Mouse (Mus musculus) testis, adult 2 months (tissue): ENCODE results near the gene Ano9. TPM values are rescaled to one million over a fixed set of nuclear protein-coding genes. Genes with fewer than 3 reads are reported as not detected.

Experiments used
- H3K27ac ChIP-seq: fragments of 200-500 bp; 2 replicates; pipeline ENCODE4 v1.5.1; 2012; ENCODE audit warnings: low read depth, low read length; ENCODE audit not compliant: control insufficient read depth, insufficient read depth
- H3K27me3 ChIP-seq: fragments of 200-500 bp; 2 replicates; pipeline ENCODE4 v1.6.1; 2012; ENCODE audit warnings: mild to moderate bottlenecking, low read length, moderate library complexity; ENCODE audit not compliant: control insufficient read depth, insufficient read depth
- H3K36me3 ChIP-seq: fragments of 200-500 bp; 2 replicates; pipeline ENCODE4 v1.6.1; 2012; ENCODE audit warnings: mild to moderate bottlenecking, low read length; ENCODE audit not compliant: control insufficient read depth, insufficient read depth
- H3K4me1 ChIP-seq: fragments of 200-500 bp; 2 replicates; pipeline ENCODE4 v1.6.1; 2012; ENCODE audit warnings: low read length; ENCODE audit not compliant: control insufficient read depth, insufficient read depth
- H3K4me3 ChIP-seq: fragments of 200-500 bp; 2 replicates; pipeline ENCODE4 v1.5.1; 2012; ENCODE audit warnings: low read depth, mild to moderate bottlenecking, low read length, moderate library complexity, mixed read lengths; ENCODE audit not compliant: control insufficient read depth
- CTCF ChIP-seq: fragments of 200-500 bp; IDR thresholded peaks from 2 replicates; pipeline ENCODE4 v1.5.1; 2012; ENCODE audit warnings: low read depth, mild to moderate bottlenecking, inconsistent platforms, low read length, moderate library complexity; ENCODE audit not compliant: control insufficient read depth, insufficient read depth, insufficient replicate concordance
- POLR2A ChIP-seq: fragments of 200-500 bp; IDR thresholded peaks from 2 replicates; pipeline ENCODE4 v1.6.1; 2012; ENCODE audit warnings: low read depth, mild to moderate bottlenecking, inconsistent platforms, low read length, moderate library complexity; ENCODE audit not compliant: control insufficient read depth
- polyA plus RNA-seq: library from polyadenylated mRNA; depleted of rRNA; stranded (reverse); fragments of >200 nt; gene quantifications from 2 replicates; pipeline ENCODE4 v1.2.3, GENCODE M21; 2012

Ano9 gene
- polyA plus RNA-seq, 1 experiment = 0.30 TPM

DNA sequence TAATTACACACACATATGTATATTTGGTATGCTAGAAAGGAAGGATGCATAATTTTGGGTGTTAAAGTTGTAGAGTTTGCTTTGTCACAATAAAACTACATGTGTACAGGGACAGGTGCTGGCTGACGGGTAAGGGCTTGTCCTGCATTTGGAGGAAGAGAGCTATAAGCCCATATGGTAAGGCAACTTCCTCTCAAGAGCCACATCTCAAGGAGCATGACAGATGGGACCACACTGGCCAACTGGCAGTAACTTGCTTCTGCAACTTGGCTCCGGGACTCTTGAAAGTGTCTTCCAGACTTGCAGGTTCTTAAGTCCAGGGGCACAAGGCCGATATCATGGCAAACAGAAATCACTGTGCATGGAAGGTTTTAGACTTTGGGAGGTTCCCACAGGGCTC, 27.0 kb upstream of the Ano9 start:
- Histone ChIP-seq H3K4me3 (no peak overlapping the region), H3K27me3 (no peaks in the 10 kb centered on the region), H3K36me3 (peaks cover 3% of the 10 kb centered on the region), H3K4me1 (peaks cover 6% of the 10 kb centered on the region; the same call in 1 of the 2 replicates), H3K27ac (no peak overlapping the region)
- no peak for TF ChIP-seq CTCF
- no peak for TF ChIP-seq POLR2A

DNA sequence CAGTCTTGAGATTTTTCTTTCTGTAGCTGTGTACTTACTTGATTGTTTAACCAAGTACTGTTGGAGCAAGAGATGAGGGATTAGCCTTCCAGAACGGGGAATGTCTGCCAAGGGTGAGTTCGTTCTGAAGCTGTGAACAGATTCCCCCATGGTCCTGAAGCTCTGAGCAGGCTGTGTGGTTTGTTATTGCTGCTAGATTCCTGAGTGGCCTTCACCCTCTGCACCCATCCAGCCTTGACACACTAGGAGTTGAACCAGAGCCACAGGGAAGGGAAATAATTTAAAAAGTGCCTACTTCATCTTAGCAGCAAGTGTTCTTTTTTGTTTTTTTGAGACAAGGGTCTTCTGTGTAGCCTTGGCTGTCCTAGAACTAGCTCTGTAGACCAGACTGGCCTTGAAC, 26.3 kb upstream of the Ano9 start:
- no peak overlapping the region for H3K27ac ChIP-seq
- no peaks in the 10 kb centered on the region for H3K27me3 ChIP-seq
- no peak overlapping the region for H3K4me3 ChIP-seq
- no peak for TF ChIP-seq CTCF
- no peak for TF ChIP-seq POLR2A
- H3K4me1 ChIP-seq = peaks cover 6% of the 10 kb centered on the region; the same call in 1 of the 2 replicates
- H3K36me3 ChIP-seq = no peaks in the 10 kb centered on the region; the same call in 1 of the 2 replicates

DNA sequence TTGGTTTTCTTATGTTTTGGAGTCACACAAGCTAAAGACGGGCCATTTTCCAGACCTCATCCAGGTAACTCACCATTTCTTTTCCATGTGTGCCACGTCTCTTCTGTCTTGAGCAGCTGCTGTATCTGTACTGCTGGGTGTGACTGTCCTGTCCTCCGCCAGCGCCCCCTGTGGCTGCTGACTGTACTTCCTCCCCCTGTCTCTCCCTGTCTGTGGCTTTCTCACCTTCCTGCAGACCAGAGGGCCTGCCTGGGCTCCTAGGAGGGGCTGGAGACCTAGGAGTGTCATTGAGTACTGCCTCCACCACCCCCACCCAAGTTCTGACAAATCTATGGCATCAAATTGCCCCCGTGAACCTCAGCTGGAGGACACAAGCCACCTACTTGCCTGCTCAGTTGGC, 25.5 kb upstream of the Ano9 start:
- H3K27me3 ChIP-seq = no peaks in the 10 kb centered on the region
- peaks cover 6% of the 10 kb centered on the region; the same call in 1 of the 2 replicates for H3K4me1 ChIP-seq
- H3K27ac ChIP-seq = peak overlapping the region; percentile 52
- H3K36me3 ChIP-seq = no peaks in the 10 kb centered on the region; the same call in 1 of the 2 replicates
- no peak for TF ChIP-seq POLR2A
- peak; percentile 47; the same call in 1 of the 2 replicates for TF ChIP-seq CTCF
- H3K4me3 ChIP-seq = no peak overlapping the region

DNA sequence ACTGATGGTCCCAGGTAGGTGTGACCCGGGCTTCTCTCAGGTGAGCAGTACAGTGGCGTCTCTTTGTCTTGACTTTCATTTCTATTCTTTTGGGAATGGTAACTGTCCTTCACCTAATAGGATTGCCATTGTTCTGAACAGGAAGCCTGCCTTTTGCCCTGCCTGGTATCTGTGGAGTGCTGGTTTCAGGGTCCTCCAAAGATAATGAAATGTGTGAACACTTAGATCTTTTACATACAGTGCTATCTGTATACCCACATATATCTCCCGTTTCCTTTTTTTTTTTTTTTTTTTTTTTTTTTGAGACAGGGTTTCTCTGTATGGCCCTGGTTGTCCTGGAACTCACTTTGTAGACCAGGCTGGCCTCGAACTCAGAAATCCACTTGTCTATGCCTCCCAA, 23.7 kb upstream of the Ano9 start:
- Histone ChIP-seq H3K4me1 (0 out of 2 replicates have a peak, but pooled peaks cover 3% of the 10 kb centered on the region), H3K27me3 (no peaks in the 10 kb centered on the region), H3K27ac (no peak overlapping the region), H3K4me3 (no peak overlapping the region), H3K36me3 (no peaks in the 10 kb centered on the region; the same call in 1 of the 2 replicates)
- TF ChIP-seq CTCF = no peak
- no peak for TF ChIP-seq POLR2A

DNA sequence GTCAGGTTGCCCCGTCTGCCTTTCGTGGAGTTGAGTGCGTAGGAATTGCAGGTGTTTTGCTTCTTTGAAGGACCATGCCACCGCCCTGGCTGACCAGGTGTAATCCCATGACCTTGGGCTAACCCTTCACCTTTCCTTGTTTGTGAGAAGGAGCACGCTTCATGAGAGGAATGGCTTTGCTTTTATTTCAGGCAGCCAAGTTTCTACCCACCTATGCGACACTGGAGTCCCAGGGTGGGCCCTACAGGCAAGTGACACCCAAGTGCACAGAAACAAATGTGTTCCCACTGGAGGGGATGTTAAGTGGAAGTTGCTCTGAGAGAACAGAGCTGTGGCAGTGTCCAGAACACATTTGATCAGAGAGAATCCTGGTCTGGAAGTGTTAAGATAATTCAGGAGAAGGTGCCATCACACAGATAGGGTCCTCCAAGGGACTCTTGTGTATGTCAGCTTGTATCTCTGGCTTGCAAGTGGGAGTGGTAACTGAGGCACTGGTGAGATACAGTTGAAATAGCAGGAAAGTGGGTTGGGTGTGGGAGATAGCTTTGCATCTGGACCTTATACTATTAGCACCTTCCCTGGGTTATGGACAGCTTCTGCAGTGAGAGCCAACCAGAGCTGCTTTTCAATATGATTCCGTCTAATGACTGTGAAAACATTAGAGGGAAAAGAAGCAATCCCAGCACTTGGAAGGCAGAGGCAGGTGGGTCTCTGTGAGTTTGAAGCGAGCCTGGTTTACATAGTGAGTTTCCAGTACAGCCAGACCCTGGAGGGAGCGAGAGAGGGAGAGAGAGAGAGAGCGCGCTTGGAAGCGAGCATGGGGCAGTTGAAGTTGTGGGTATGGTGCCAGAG, 14.5 kb upstream of the Ano9 start:
- Histone ChIP-seq H3K36me3 (peaks cover 1% of the 10 kb centered on the region; the same call in 1 of the 2 replicates), H3K4me3 (peak overlapping the region; percentile 97), H3K27me3 (no peaks in the 10 kb centered on the region), H3K27ac (peak overlapping the region; percentile 92; the same call in 1 of the 2 replicates), H3K4me1 (no peaks in the 10 kb centered on the region; the same call in 1 of the 2 replicates)
- TF ChIP-seq CTCF (no peak), POLR2A (no peak)

DNA sequence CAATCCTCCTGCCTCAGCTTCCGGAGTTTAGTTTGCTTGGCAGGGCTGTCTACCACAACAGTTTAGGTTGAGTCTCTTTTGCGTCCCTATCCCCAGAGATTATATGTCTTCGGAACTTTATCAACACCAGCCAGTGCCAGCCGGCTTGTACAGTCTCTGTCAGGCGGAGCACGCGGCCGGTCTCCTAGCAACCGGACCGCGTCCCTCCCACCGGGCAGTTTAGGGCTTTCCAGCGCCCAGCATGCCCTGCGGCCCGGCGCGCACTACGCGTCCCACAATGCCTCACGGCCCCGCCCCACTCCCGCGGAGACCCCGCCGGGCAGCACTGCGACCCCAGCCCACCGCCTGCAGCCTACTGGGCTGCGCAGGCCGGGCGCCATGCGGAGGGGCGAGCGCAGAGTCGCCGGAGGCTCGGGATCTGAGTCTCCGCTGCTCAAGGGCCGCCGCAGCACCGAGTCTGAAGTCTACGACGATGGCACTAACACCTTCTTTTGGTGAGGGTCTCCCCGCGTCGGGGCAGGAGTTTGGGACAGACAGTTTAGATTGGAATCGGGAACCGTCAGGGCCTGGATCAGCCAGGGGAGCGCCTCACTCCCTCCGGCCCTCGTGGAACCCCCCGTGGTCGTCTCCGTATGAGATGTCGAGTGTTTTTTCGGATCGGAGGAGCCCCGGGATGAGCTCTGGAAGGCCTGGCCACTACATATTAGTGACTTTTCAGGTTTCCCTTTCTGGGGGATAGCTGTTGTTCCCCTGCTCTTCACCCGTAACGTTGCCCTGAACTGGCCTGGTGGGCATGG, 13.6 kb upstream of the Ano9 start:
- H3K36me3 ChIP-seq = peaks cover 1% of the 10 kb centered on the region; the same call in 1 of the 2 replicates
- peak overlapping the region; percentile 97 for H3K4me3 ChIP-seq
- peak overlapping the region; percentile 92 for H3K27ac ChIP-seq
- no peaks in the 10 kb centered on the region for H3K27me3 ChIP-seq
- TF ChIP-seq POLR2A (peak; percentile 93), CTCF (no peak; the same call in 1 of the 2 replicates)
- no peaks in the 10 kb centered on the region; the same call in 1 of the 2 replicates for H3K4me1 ChIP-seq

DNA sequence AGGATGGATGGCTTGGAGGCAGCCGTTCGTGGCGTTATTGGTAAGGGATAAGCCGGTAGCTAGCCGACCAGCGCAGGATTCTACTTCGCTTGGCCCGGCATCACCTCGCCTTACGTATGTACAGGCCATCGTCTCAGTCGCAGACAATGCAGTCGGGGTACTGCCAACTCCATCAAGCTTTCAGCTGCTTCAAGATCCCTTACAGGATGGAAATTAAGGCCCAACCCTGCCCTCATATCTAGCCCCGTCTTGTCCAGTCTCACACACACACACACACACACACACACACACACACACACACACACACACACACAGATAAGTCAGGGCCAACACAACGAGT, 5.9 kb upstream of the Ano9 start:
- TF ChIP-seq CTCF (no peak), POLR2A (no peak; the same call in 1 of the 2 replicates)

More for the DNA sequence above, 5.9 kb upstream of the Ano9 start:
- peaks cover 11% of the 10 kb centered on the region for H3K4me1 ChIP-seq
- no peaks in the 10 kb centered on the region for H3K27me3 ChIP-seq
- no peaks in the 10 kb centered on the region for H3K36me3 ChIP-seq
- H3K27ac ChIP-seq = peak overlapping the region; percentile 30
- H3K4me3 ChIP-seq = peak overlapping the region; percentile 86
